Mouse (Mus musculus) MEL (cell line): Measurements from ENCODE around the gene Rasgef1b. TPM values are rescaled to one million over a fixed set of nuclear protein-coding genes. Genes with fewer than 3 reads are reported as not detected.

ENCODE experiments used
- DNase-seq: peaks from one replicate; pipeline ENCODE4 v3.0.0; 2011; ENCODE audit warnings: low read depth, low spot score
- H3K27ac ChIP-seq: 2 replicates; pipeline ENCODE4 v1.5.1; 2012; ENCODE audit warnings: low read depth, mild to moderate bottlenecking, control low read depth, low read length, moderate library complexity; ENCODE audit not compliant: control insufficient read depth
- H3K27me3 ChIP-seq, 2 experiments: fragments of 150-350 bp in 1 of 2; sonication (generic) in 1 of 2; 2 replicates each; pipeline ENCODE4 v1.6.1; 2012; ENCODE audit warnings: low read length in 2 of 2, mild to moderate bottlenecking in 2 of 2, improper control_type of control experiment in 1 of 2, moderate library complexity in 1 of 2; ENCODE audit not compliant: insufficient read depth in 2 of 2, control insufficient read depth in 1 of 2
- H3K36me3 ChIP-seq, 2 experiments: 2 replicates each; pipeline ENCODE4 v1.6.1; 2012 to 2014; ENCODE audit warnings: low read length in 2 of 2, improper control_type of control experiment in 1 of 2, inconsistent platforms in 1 of 2, mild to moderate bottlenecking in 1 of 2; ENCODE audit not compliant: insufficient read depth in 2 of 2, control insufficient read depth in 1 of 2
- H3K4me1 ChIP-seq, 2 experiments: fragments of 150-350 bp in 1 of 2; sonication (generic) in 1 of 2; 2 replicates each; pipeline ENCODE4 v1.6.1; 2012; ENCODE audit warnings: low read length in 2 of 2, improper control_type of control experiment in 1 of 2, mild to moderate bottlenecking in 1 of 2; ENCODE audit not compliant: insufficient read depth in 2 of 2, control insufficient read depth in 1 of 2
- H3K4me3 ChIP-seq, 2 experiments: fragments of 150-350 bp in 1 of 2; sonication (generic) in 1 of 2; 2 replicates each; pipeline ENCODE4 v1.5.1; 2012; ENCODE audit warnings: low read depth in 2 of 2, low read length in 2 of 2, mild to moderate bottlenecking in 2 of 2, moderate library complexity in 2 of 2, control low read depth in 1 of 2, improper control_type of control experiment in 1 of 2; ENCODE audit not compliant: control insufficient read depth in 1 of 2, insufficient read depth in 1 of 2
- H3K79me2 ChIP-seq: 2 replicates; pipeline ENCODE4 v1.6.1; 2012; ENCODE audit warnings: mild to moderate bottlenecking, low read length, moderate library complexity; ENCODE audit not compliant: control insufficient read depth, poor library complexity, insufficient read depth
- H3K9ac ChIP-seq: 2 replicates; pipeline ENCODE4 v1.6.1; 2012; ENCODE audit warnings: low read depth, mild to moderate bottlenecking, control low read depth, low read length, moderate library complexity; ENCODE audit not compliant: control insufficient read depth, poor library complexity, severe bottlenecking
- H3K9me3 ChIP-seq: fragments of 150-350 bp; sonication (generic); replicated peaks from 2 replicates; pipeline ENCODE4 v1.6.1; 2012; ENCODE audit warnings: mild to moderate bottlenecking, low read length, improper control_type of control experiment, moderate library complexity; ENCODE audit not compliant: insufficient read depth
- BHLHE40 ChIP-seq: IDR thresholded peaks from 2 replicates; pipeline ENCODE4 v1.6.1; 2012; ENCODE audit warnings: low read depth, mild to moderate bottlenecking, inconsistent platforms, low read length, improper control_type of control experiment, borderline replicate concordance
- ELF1 ChIP-seq: IDR thresholded peaks from 2 replicates; pipeline ENCODE4 v1.6.1; 2014; ENCODE audit warnings: low read depth, mild to moderate bottlenecking, inconsistent platforms, low read length, improper control_type of control experiment, moderate library complexity
- ETS1 ChIP-seq: IDR thresholded peaks from 2 replicates; pipeline ENCODE4 v1.6.1; 2012; ENCODE audit warnings: low read depth, mild to moderate bottlenecking, inconsistent platforms, low read length, improper control_type of control experiment, moderate library complexity
- KAT2A ChIP-seq: conservative IDR thresholded peaks from 2 replicates; pipeline ENCODE4 v1.6.1; 2012; ENCODE audit warnings: low read depth, low read length, improper control_type of control experiment, inconsistent platforms
- MXI1 ChIP-seq: IDR thresholded peaks from 2 replicates; pipeline ENCODE4 v1.6.1; 2011; ENCODE audit warnings: mild to moderate bottlenecking, low read depth, low read length, improper control_type of control experiment
- MYB ChIP-seq: IDR thresholded peaks from 2 replicates; pipeline ENCODE4 v1.6.1; 2011; ENCODE audit warnings: mild to moderate bottlenecking, low read depth, low read length, improper control_type of control experiment
- POLR2A ChIP-seq, 2 experiments: IDR thresholded peaks; 2 replicates each; pipeline ENCODE4 v1.6.1; 2011 to 2012; ENCODE audit warnings: low read length in 2 of 2, mild to moderate bottlenecking in 2 of 2, control low read depth in 1 of 2, improper control_type of control experiment in 1 of 2, low read depth in 1 of 2, moderate library complexity in 1 of 2; ENCODE audit not compliant: control insufficient read depth in 1 of 2, insufficient read depth in 1 of 2, poor library complexity in 1 of 2
- POLR2AphosphoS2 ChIP-seq: IDR thresholded peaks from 2 replicates; pipeline ENCODE4 v1.6.1; 2011; ENCODE audit warnings: low read length, improper control_type of control experiment
- SMC3 ChIP-seq: IDR thresholded peaks from 2 replicates; pipeline ENCODE4 v1.6.1; 2011; ENCODE audit warnings: low read depth, low read length, improper control_type of control experiment
- TBP ChIP-seq: IDR thresholded peaks from 2 replicates; pipeline ENCODE4 v1.8.0; 2011; ENCODE audit warnings: low read depth, low read length, improper control_type of control experiment
- USF1 ChIP-seq: IDR thresholded peaks from 2 replicates; pipeline ENCODE4 v1.6.1; 2014; ENCODE audit warnings: low read depth, mild to moderate bottlenecking, inconsistent platforms, low read length, improper control_type of control experiment, moderate library complexity
- polyA plus RNA-seq, 2 experiments: library from polyadenylated mRNA; stranded (reverse) in 1 of 2; unstranded in 1 of 2; fragments of >175 nt in 1 of 2; fragments of >200 nt in 1 of 2; gene quantifications; 2 replicates each; pipeline versions ENCODE4 v1.2.1 to v1.2.4; 2012; ENCODE audit warnings: low replicate concordance in 2 of 2, low read depth in 1 of 2; ENCODE audit not compliant: insufficient read length in 2 of 2, insufficient read depth in 1 of 2, missing spikeins in 1 of 2
- total RNA-seq: library from RNA; depleted of rRNA; stranded (reverse); fragments of 300-350 nt; gene quantifications from 2 replicates; pipeline ENCODE4 v1.2.3, GENCODE M21; 2012

The Rasgef1b gene
- total and polyA plus RNA-seq, 3 experiments: not detected

DNA sequence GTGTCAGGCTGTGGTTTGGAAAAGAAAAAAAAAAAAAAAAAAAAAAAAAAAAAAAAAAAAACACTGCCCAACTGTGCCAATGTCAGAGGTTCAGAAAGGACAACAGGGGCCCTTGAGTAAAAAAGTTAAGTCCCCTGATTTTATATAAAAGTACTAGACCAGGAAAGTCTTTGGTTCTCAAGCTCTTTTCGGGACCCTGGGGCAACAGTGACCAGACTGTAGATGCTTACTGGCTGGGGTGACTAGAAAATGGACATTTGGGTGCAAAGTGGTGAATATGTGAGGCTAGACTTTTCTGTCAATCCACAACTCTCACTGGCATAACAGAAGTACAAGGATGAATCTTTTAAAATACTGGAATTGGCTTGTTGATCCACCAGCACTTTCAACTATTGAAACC, 1.1 kb upstream of the Rasgef1b start:
- Histone ChIP-seq H3K79me2 (no peaks in the 10 kb centered on the region), H3K9me3 (no peaks in the 10 kb centered on the region), H3K9ac (no peak overlapping the region), H3K4me1 (no peaks in the 10 kb centered on the region), H3K36me3 (no peaks in the 10 kb centered on the region), H3K27me3 (no peaks in the 10 kb centered on the region), H3K27ac (no peak overlapping the region)
- no peak for DNase-seq
- TF ChIP-seq POLR2AphosphoS2: no peak
- TF ChIP-seq POLR2A (IDR thresholded peaks at IDR 0.05; ENCODE audit: control insufficient read depth in 1 of 2, insufficient read depth in 1 of 2, low read depth in 1 of 2, low read length in 2 of 2, poor library complexity in 1 of 2): no peak
- TF ChIP-seq ELF1: no peak
- no peak for TF ChIP-seq SMC3
- no peak for TF ChIP-seq TBP
- no peak for TF ChIP-seq ETS1
- TF ChIP-seq, all 39 proteins: peak for 0
- no peak overlapping the region for H3K4me3 ChIP-seq

DNA sequence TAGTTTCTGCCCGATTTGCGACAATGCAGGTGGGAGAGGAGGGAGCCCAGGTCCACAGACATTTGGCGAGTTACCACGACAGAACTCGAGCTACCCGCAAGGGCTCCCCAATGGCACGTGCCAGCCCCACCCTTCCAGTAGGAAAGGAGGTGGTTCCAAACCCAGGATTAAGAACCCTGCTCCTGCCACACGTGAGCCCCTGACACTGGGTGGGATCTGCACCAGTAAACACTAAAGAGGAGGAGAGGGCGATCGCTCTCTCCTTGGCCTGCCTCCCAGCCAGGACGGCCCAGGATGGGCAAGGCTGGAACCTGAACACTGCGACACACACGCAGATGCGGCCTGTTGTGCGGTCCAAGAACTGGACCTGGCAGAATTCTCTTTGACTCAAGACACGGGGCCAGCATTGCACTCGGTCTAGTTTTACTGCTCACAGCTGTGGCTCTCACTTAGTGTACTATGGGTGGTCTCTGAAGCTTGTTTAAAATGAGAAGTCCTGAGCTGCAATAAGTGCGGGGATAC, 557 bp upstream of the Rasgef1b start:
- no peak for DNase-seq
- H3K27ac ChIP-seq: no peak overlapping the region
- TF ChIP-seq BHLHE40: no peak
- no peak for TF ChIP-seq ELF1
- TF ChIP-seq MXI1: no peak
- TF ChIP-seq KAT2A: no peak
- no peak for TF ChIP-seq MYB
- TF ChIP-seq, all 39 proteins: peak for 0
- Histone ChIP-seq H3K79me2 (no peaks in the 10 kb centered on the region), H3K9ac (no peak overlapping the region), H3K36me3 (no peaks in the 10 kb centered on the region), H3K4me3 (no peak overlapping the region), H3K9me3 (no peaks in the 10 kb centered on the region), H3K4me1 (no peaks in the 10 kb centered on the region), H3K27me3 (no peaks in the 10 kb centered on the region)

DNA sequence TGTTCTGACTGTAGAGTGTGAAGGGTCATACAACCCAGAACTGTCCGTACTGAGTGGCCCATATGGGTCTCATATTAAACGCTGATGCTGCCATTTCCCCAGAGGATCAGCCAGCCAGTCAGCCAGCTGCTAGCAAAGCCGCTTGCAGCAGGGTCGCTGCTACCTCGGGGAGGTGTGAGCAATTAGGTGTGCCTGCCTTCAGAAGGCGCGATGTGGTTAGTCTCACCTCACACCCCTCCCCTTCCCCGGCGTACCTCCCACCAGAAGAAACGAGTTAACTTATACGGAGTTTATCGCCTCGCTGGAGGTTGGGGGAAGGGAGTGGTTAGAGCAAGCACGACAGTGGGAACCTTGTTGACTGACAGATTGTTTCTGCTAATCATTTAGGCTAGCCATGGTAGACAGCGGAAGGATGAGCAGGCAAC, 826 bp downstream of the Rasgef1b start:
- no peak for DNase-seq
- no peaks in the 10 kb centered on the region for H3K4me1 ChIP-seq
- no peaks in the 10 kb centered on the region for H3K36me3 ChIP-seq
- H3K27me3 ChIP-seq: no peaks in the 10 kb centered on the region
- no peaks in the 10 kb centered on the region for H3K9me3 ChIP-seq
- no peak overlapping the region for H3K27ac ChIP-seq
- H3K79me2 ChIP-seq: no peaks in the 10 kb centered on the region
- TF ChIP-seq USF1: no peak
- H3K4me3 ChIP-seq: no peak overlapping the region
- H3K9ac ChIP-seq: no peak overlapping the region
